Comparison of ENCODE assay signal across 18 mouse cellular contexts in genomic region chr6:120700221-120700620, GRCm38 (mm10). TPM values are rescaled to one million over a fixed set of nuclear protein-coding genes. Genes with fewer than 3 reads are reported as not detected.
A peak's percentile ranks its signal among the peaks of the same experiment; 100 is the strongest.
DNase-seq lines count a peak whose midpoint lies in the region; ATAC-seq and TF ChIP-seq lines count a peak whose summit lies in the region.
"Had no signal": no experiment of that assay in that cellular context is flagged by ENCODE, and none has a peak within 500 bp of the region (broad histone marks: within the 10 kb centered on the region; RNA-seq: fewer than 3 reads in every experiment).

No protein-coding gene starts in this region.

- H3K9ac ChIP-seq in hindbrain, embryonic 11.5 days (ENCODE audit: low read depth, low read length) = no peak overlapping the region
- H3K9ac ChIP-seq in hindbrain, embryonic 16.5 days (ENCODE audit: low read depth, low read length) = no peak overlapping the region
- H3K9ac ChIP-seq in liver, embryonic 12.5 days = no peak overlapping the region
- H3K9ac ChIP-seq: forebrain, embryonic 15.5 days; limb, embryonic 15.5 days had no signal

- 7% methylated on average over 4 of the region's 4 CpGs for WGBS in hindbrain, embryonic 11.5 days
- WGBS in hindbrain, embryonic 16.5 days = 9% methylated on average over 4 of the region's 4 CpGs
- 47% methylated on average over 4 of the region's 4 CpGs for whole genome bisulfite sequencing in liver, embryonic 12.5 days (ENCODE audit: insufficient replicate concordance)

- H3K4me3 ChIP-seq in hindbrain, embryonic 11.5 days (ENCODE audit: low read depth, low read length) = no peak overlapping the region
- no peak overlapping the region for H3K4me3 ChIP-seq in hindbrain, embryonic 16.5 days (ENCODE audit: low read length)
- no peak overlapping the region for H3K4me3 ChIP-seq in liver, embryonic 12.5 days
- H3K4me3 ChIP-seq: forebrain, embryonic 15.5 days; limb, embryonic 15.5 days had no signal

- no peaks in the 10 kb centered on the region for H3K9me3 ChIP-seq in hindbrain, embryonic 11.5 days (ENCODE audit: control insufficient read depth, low read length)
- no peaks in the 10 kb centered on the region for H3K9me3 ChIP-seq in hindbrain, embryonic 16.5 days (ENCODE audit: control insufficient read depth, low read length)
- H3K9me3 ChIP-seq in liver, embryonic 12.5 days (replicated peaks) = no peaks in the 10 kb centered on the region
- H3K9me3 ChIP-seq: forebrain, embryonic 15.5 days; G1E; limb, embryonic 15.5 days had no signal

- no peak for ATAC-seq in hindbrain, embryonic 11.5 days (ENCODE audit: low FRiP score)
- no peak for ATAC-seq in hindbrain, embryonic 16.5 days
- no peak for ATAC-seq in liver, embryonic 12.5 days
- ATAC-seq: forebrain, embryonic 15.5 days had no signal

- TF ChIP-seq CTCF in brain, embryonic 14.5 days (IDR thresholded peaks at IDR 0.05; ENCODE audit: borderline replicate concordance, extremely low read depth, insufficient read depth, insufficient read length) = no peak

- H3K27me3 ChIP-seq in hindbrain, embryonic 11.5 days (ENCODE audit: control insufficient read depth, insufficient read depth, low read length) = no peaks in the 10 kb centered on the region
- no peaks in the 10 kb centered on the region for H3K27me3 ChIP-seq in hindbrain, embryonic 16.5 days (replicated peaks; ENCODE audit: control insufficient read depth, insufficient read depth, low read length)
- no peaks in the 10 kb centered on the region for H3K27me3 ChIP-seq in liver, embryonic 12.5 days (replicated peaks)
- H3K27me3 ChIP-seq: forebrain, embryonic 15.5 days; limb, embryonic 15.5 days had no signal

- H3K4me1 ChIP-seq in hindbrain, embryonic 11.5 days (replicated peaks; ENCODE audit: control insufficient read depth, insufficient read depth, low read length) = 0 out of 2 replicates have a peak, but pooled peaks cover 3% of the 10 kb centered on the region
- H3K4me1 ChIP-seq in hindbrain, embryonic 16.5 days (ENCODE audit: control insufficient read depth, insufficient read depth, low read depth, low read length) = no peaks in the 10 kb centered on the region
- H3K4me1 ChIP-seq in liver, embryonic 12.5 days = peaks cover 12% of the 10 kb centered on the region
- H3K4me1 ChIP-seq: limb, embryonic 15.5 days had no signal

- no peaks in the 10 kb centered on the region for H3K36me3 ChIP-seq in hindbrain, embryonic 11.5 days (ENCODE audit: control insufficient read depth, insufficient read depth, low read length)
- H3K36me3 ChIP-seq in hindbrain, embryonic 16.5 days (ENCODE audit: control insufficient read depth, insufficient read depth, low read length) = no peaks in the 10 kb centered on the region
- no peaks in the 10 kb centered on the region for H3K36me3 ChIP-seq in liver, embryonic 12.5 days
- H3K36me3 ChIP-seq: forebrain, embryonic 15.5 days; G1E; limb, embryonic 15.5 days had no signal

- no peak for TF ChIP-seq POLR2A in brain, embryonic 14.5 days (IDR thresholded peaks at IDR 0.05; ENCODE audit: borderline replicate concordance, extremely low read depth, insufficient read depth, insufficient read length, poor library complexity, severe bottlenecking)

- H3K27ac ChIP-seq in hindbrain, embryonic 11.5 days (ENCODE audit: low read depth, low read length) = peak overlapping the region; percentile 19; the same call in 1 of the 2 replicates
- H3K27ac ChIP-seq in hindbrain, embryonic 16.5 days (ENCODE audit: low read depth, low read length) = no peak overlapping the region
- no peak overlapping the region for H3K27ac ChIP-seq in liver, embryonic 12.5 days
- H3K27ac ChIP-seq: forebrain, embryonic 15.5 days; limb, embryonic 15.5 days; stomach, postnatal 0 days had no signal

- peak; percentile 52 for DNase-seq in hindbrain, embryonic 11.5 days (ENCODE audit: low spot score)
- peak; percentile 44 for DNase-seq in ES-CJ7 (ENCODE audit: low read depth, low spot score)
- DNase-seq in brain, embryonic 14.5 days (ENCODE audit: low read depth) = peak; percentile 37
- DNase-seq in mesoderm, embryonic 11.5 days (ENCODE audit: low read depth, low spot score) = peak; percentile 68
- DNase-seq in frontal cortex, postnatal 36 days (ENCODE audit: low spot score in 2 of 2) = no peak
- DNase-seq: adrenal gland, postnatal 10 days; B cell, adult 2 months; cerebellum, postnatal 14 days; lung, adult 18-20 months; lung, postnatal 36 days; right cerebral cortex, postnatal 14 days; thymus, postnatal 14 days had no signal

- no peak overlapping the region for H3K4me2 ChIP-seq in hindbrain, embryonic 11.5 days (replicated peaks; ENCODE audit: low read depth, low read length)
- H3K4me2 ChIP-seq in hindbrain, embryonic 16.5 days (ENCODE audit: low read length) = no peak overlapping the region
- no peak overlapping the region for H3K4me2 ChIP-seq in liver, embryonic 12.5 days
- H3K4me2 ChIP-seq: forebrain, embryonic 15.5 days; limb, embryonic 15.5 days had no signal

RNA-seq across cellular contexts. Expression of gene Cecr2, which starts 34.1 kb away (rescaled TPM):
- polyA plus RNA-seq in hindbrain, embryonic 11.5 days (2014; fragmentation: Nextera tagmentation; extraction: Ambion mirVana) = 18.8 and 27.7 TPM in 2 replicates
- polyA plus RNA-seq in hindbrain, embryonic 16.5 days (2015; fragmentation: Nextera tagmentation; extraction: Ambion mirVana) = 1.8 and 2.0 TPM in 2 replicates
- 9.3 and 10.4 TPM in 2 replicates for polyA plus RNA-seq in brain, embryonic 14.5 days (2012; rRNA removed)
- 8.8 and 10.4 TPM in 2 replicates for polyA plus RNA-seq in liver, embryonic 12.5 days (2016; fragmentation: Nextera tagmentation; extraction: Ambion mirVana)

Comparison
In these comparisons a context has a peak if more than half of its experiments do, and no peak if none do; other contexts are left out.
1. DNase-seq: peak in hindbrain, embryonic 11.5 days (single experiment), ES-CJ7 (single experiment), brain, embryonic 14.5 days (single experiment) and mesoderm, embryonic 11.5 days (single experiment); none in frontal cortex, postnatal 36 days (0 of 2).